Mouse (Mus musculus): ENCODE data around the gene Ubxn2a.

DNA sequence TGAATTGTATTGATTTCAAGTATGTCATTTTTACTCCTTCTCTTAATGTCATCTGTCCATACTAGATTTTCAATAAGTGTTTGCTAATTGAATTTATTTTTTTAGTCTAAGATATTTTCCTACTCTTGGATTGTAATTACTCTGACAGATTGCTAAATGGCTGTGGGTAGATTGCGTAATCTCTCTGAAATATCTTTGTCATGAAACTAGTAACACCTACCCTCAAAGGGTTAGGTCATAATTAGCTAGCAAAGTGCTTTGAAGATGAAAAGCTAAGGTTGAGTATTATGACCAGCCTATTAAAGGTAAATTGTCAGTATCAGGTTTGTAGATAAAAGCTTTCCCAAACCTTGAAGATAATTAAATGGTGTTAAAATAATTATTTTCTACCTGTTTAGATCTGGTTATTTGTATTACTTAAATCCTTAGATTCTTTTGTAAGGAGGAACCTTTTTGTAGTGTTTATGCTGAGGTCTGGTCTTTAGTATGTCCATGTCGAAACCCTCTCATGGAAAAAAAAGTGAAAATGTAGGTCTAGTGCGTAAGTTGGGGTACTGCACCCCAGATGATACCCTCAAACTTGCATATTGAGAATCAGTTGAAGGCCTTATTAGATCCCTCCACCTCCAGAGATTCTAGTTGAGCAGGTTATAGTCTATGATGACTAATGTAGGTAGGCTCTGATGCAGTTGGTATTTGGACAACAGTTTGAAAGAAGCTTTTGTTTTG is 23.5 kb upstream of the Ubxn2a start:
- TF ChIP-seq NRF1 (IDR thresholded peaks at IDR 0.05; ENCODE audit: insufficient read depth, low read depth, low read length, poor library complexity, severe bottlenecking): no peak
- no peak for TF ChIP-seq TCF12 (IDR thresholded peaks at IDR 0.05; ENCODE audit: low read depth, low read length)
- TF ChIP-seq MEF2A (IDR thresholded peaks at IDR 0.05; ENCODE audit: extremely low read depth, insufficient replicate concordance, low read depth, low read length, poor library complexity, severe bottlenecking): no peak
- no peak for TF ChIP-seq POLR2AphosphoS2 (IDR thresholded peaks at IDR 0.05; ENCODE audit: low read length)
- no peak for TF ChIP-seq CTCF (IDR thresholded peaks at IDR 0.05 in 2 of 3, conservative IDR thresholded peaks at IDR 0.05 in 1 of 3; ENCODE audit: control insufficient read depth in 1 of 3, insufficient read depth in 1 of 3, low read depth in 2 of 3, low read length in 3 of 3, poor library complexity in 1 of 3, severe bottlenecking in 1 of 3)
- TF ChIP-seq MAFK (IDR thresholded peaks at IDR 0.05; ENCODE audit: borderline replicate concordance, low read depth, low read length): no peak
- no peak for TF ChIP-seq POLR2A (IDR thresholded peaks at IDR 0.05; ENCODE audit: control insufficient read depth in 1 of 2, insufficient read depth in 1 of 2, low read depth in 1 of 2, low read length in 2 of 2, poor library complexity in 1 of 2)
- TF ChIP-seq NELFE (IDR thresholded peaks at IDR 0.05; ENCODE audit: low read depth, low read length): no peak
- TF ChIP-seq MYC (IDR thresholded peaks at IDR 0.05; ENCODE audit: low read depth, low read length): no peak
- no peak for TF ChIP-seq GABPA (IDR thresholded peaks at IDR 0.05; ENCODE audit: low read depth, low read length)
- no peak for TF ChIP-seq GATA1 (IDR thresholded peaks at IDR 0.05; ENCODE audit: low read depth, low read length)
- no peak for TF ChIP-seq ELF1 (IDR thresholded peaks at IDR 0.05; ENCODE audit: low read depth, low read length)
- TF ChIP-seq CHD2 (IDR thresholded peaks at IDR 0.05; ENCODE audit: low read length): no peak
- no peak for TF ChIP-seq TBP (IDR thresholded peaks at IDR 0.05; ENCODE audit: low read depth, low read length)
